10 mouse cellular contexts compared by ENCODE assay signal in genomic region chr6:72685165-72685564, GRCm38 (mm10).
DNase-seq lines count a peak whose midpoint lies in the region; ATAC-seq and TF ChIP-seq lines count a peak whose summit lies in the region.
"Had no signal": no experiment of that assay in that cellular context is flagged by ENCODE, and none has a peak within 500 bp of the region (broad histone marks: within the 10 kb centered on the region; RNA-seq: fewer than 3 reads in every experiment).

No protein-coding gene starts in this region.

- H3K4me1 ChIP-seq in lung, postnatal 0 days (ENCODE audit: insufficient read depth, low read depth, low read length) = peaks cover 15% of the 10 kb centered on the region
- peaks cover 38% of the 10 kb centered on the region for H3K4me1 ChIP-seq in stomach, embryonic 15.5 days

- 42% methylated on average over 9 of the region's 9 CpGs for WGBS in lung, postnatal 0 days
- WGBS in stomach, embryonic 15.5 days = 44% methylated on average over 9 of the region's 9 CpGs

- TF ChIP-seq EP300 in lung, postnatal 0 days (IDR thresholded peaks at IDR 0.05) = no peak

- H3K27me3 ChIP-seq in lung, postnatal 0 days (replicated peaks; ENCODE audit: insufficient read depth, low read length) = no peaks in the 10 kb centered on the region
- no peaks in the 10 kb centered on the region for H3K27me3 ChIP-seq in stomach, embryonic 15.5 days (replicated peaks)
- H3K27me3 ChIP-seq: liver, embryonic 15.5 days; Patski had no signal

- no peak overlapping the region for H3K4me3 ChIP-seq in lung, postnatal 0 days (ENCODE audit: low read depth, low read length)
- H3K4me3 ChIP-seq in stomach, embryonic 15.5 days (replicated peaks) = no peak overlapping the region
- H3K4me3 ChIP-seq: hindbrain, embryonic 12.5 days; liver, embryonic 15.5 days had no signal

- no peak for DNase-seq in lung, postnatal 0 days (ENCODE audit: low spot score)
- DNase-seq in lung, postnatal 14 days = no peak
- DNase-seq in heart, adult 9 months (ENCODE audit: low spot score in 2 of 2) = peak; percentile 48 to 49
- peak; percentile 11 to 22 for DNase-seq in layer of hippocampus, postnatal 36 days
- no peak for DNase-seq in thymus, postnatal 25 days
- DNase-seq in yolk sac, embryonic 10.5 days (ENCODE audit: low spot score) = no peak

- no peak for TF ChIP-seq CTCF in lung, postnatal 0 days (IDR thresholded peaks at IDR 0.05)

- peak; percentile 17; the same call in 1 of the 2 replicates for ATAC-seq in lung, postnatal 0 days
- no peak; the same call in 1 of the 2 replicates for ATAC-seq in stomach, embryonic 15.5 days (ENCODE audit: insufficient read depth, low FRiP score, low read depth)
- ATAC-seq: Patski had no signal

- H3K27ac ChIP-seq in lung, postnatal 0 days (ENCODE audit: low read length) = peak overlapping the region; percentile 14; the same call in 1 of the 2 replicates
- H3K27ac ChIP-seq in stomach, embryonic 15.5 days = peak overlapping the region; percentile 51; the same call in 1 of the 2 replicates
- H3K27ac ChIP-seq: hindbrain, embryonic 12.5 days; liver, embryonic 15.5 days had no signal

- H3K4me2 ChIP-seq in lung, postnatal 0 days (replicated peaks; ENCODE audit: low read depth, low read length) = no peak overlapping the region
- no peak overlapping the region for H3K4me2 ChIP-seq in stomach, embryonic 15.5 days
- H3K4me2 ChIP-seq: hindbrain, embryonic 12.5 days; liver, embryonic 15.5 days had no signal

- H3K9ac ChIP-seq in lung, postnatal 0 days (replicated peaks; ENCODE audit: low read depth) = no peak overlapping the region
- no peak overlapping the region for H3K9ac ChIP-seq in stomach, embryonic 15.5 days
- H3K9ac ChIP-seq: hindbrain, embryonic 12.5 days; liver, embryonic 15.5 days had no signal

- H3K9me3 ChIP-seq in lung, postnatal 0 days (ENCODE audit: low read length) = no peaks in the 10 kb centered on the region
- H3K9me3 ChIP-seq in stomach, embryonic 15.5 days = no peaks in the 10 kb centered on the region
- H3K9me3 ChIP-seq: hindbrain, embryonic 12.5 days; liver, embryonic 15.5 days had no signal

- H3K36me3 ChIP-seq in lung, postnatal 0 days (ENCODE audit: insufficient read depth, low read length) = no peaks in the 10 kb centered on the region
- H3K36me3 ChIP-seq in stomach, embryonic 15.5 days = no peaks in the 10 kb centered on the region
- H3K36me3 ChIP-seq: hindbrain, embryonic 12.5 days; liver, embryonic 15.5 days had no signal

Comparison
In these comparisons a context has a peak if more than half of its experiments do, and no peak if none do; other contexts are left out.
1. DNase-seq: peak in heart, adult 9 months (2 of 2) and layer of hippocampus, postnatal 36 days (2 of 2); none in lung, postnatal 0 days (single experiment), lung, postnatal 14 days (single experiment), thymus, postnatal 25 days (single experiment) and yolk sac, embryonic 10.5 days (single experiment).